13 mouse cellular contexts compared by ENCODE assay signal in the genomic region with DNA sequence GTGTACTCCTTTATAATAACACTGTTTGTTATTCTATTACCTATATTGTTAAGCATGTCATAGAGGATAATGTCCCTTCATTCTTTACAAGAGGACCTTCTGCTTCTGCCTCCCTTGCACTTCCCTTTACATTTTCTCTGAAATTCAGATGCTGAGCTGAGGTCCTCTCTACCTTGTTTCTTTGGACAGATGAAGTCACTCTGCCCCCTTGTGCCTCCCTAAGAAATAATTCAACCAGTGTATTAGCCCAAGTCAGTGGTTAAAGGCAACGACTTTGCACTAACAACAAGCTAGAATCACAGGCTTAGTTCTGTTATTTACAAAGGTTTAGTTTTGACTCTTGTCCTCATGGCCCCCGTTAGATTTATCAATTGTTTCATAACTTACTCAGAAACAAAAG.
A peak's percentile ranks its signal among the peaks of the same experiment; 100 is the strongest.
DNase-seq lines count a peak whose midpoint lies in the region; ATAC-seq and TF ChIP-seq lines count a peak whose summit lies in the region.
"Had no signal": no experiment of that assay in that cellular context is flagged by ENCODE, and none has a peak within 500 bp of the region (broad histone marks: within the 10 kb centered on the region; RNA-seq: fewer than 3 reads in every experiment).

No protein-coding gene starts in this region.

- peak; percentile 13 for TF ChIP-seq CTCF in E14TG2a.4 (conservative IDR thresholded peaks at IDR 0.05; ENCODE audit: low read length)
- no peak for TF ChIP-seq CTCF in kidney, adult 2 months (conservative IDR thresholded peaks at IDR 0.05; ENCODE audit: insufficient read depth, insufficient read length, low read depth, low read length)

- intact Hi-C loops in left cerebral cortex, postnatal 4 days (cut with DNase I): no loop called here

- H3K27ac ChIP-seq in kidney, adult 2 months (ENCODE audit: insufficient read depth, low read depth, low read length): no peak overlapping the region
- H3K27ac ChIP-seq: heart, embryonic 13.5 days; liver, embryonic 14.5 days; stomach, embryonic 15.5 days had no signal

- 30% methylated on average over 2 of the region's 2 CpGs for WGBS in kidney, adult 2 months

- peak; percentile 4 to 40 for DNase-seq in frontal cortex, postnatal 36 days (ENCODE audit: low spot score in 2 of 2)
- DNase-seq in frontal cortex, postnatal 25 days (ENCODE audit: low spot score in 2 of 2): no peak
- peak; percentile 3 for DNase-seq in embryo, embryonic 9.5 days (ENCODE audit: extremely low spot score)
- DNase-seq in left cerebral cortex, postnatal 4 days: peak; percentile 2
- DNase-seq in kidney, adult 2 months: no peak
- no peak for DNase-seq in gastrocnemius, adult 18-20 months (ENCODE audit: low spot score)
- DNase-seq: adrenal gland, postnatal 25 days; kidney, postnatal 14 days had no signal

- no peaks in the 10 kb centered on the region for H3K27me3 ChIP-seq in E14TG2a.4 (ENCODE audit: insufficient read depth, low read length)
- no peaks in the 10 kb centered on the region for H3K27me3 ChIP-seq in kidney, adult 2 months (replicated peaks; ENCODE audit: control insufficient read depth, insufficient read depth, low read length)
- H3K27me3 ChIP-seq: heart, embryonic 13.5 days; stomach, embryonic 15.5 days had no signal

- ATAC-seq in activated CD4-positive, CD25-positive, alpha-beta regulatory T cell, adult 4 months: no peak

- no peaks in the 10 kb centered on the region for H3K4me1 ChIP-seq in E14TG2a.4 (replicated peaks; ENCODE audit: low read depth, low read length)
- no peaks in the 10 kb centered on the region for H3K4me1 ChIP-seq in kidney, adult 2 months (ENCODE audit: control insufficient read depth, insufficient read depth, low read length)
- H3K4me1 ChIP-seq: heart, embryonic 13.5 days; stomach, embryonic 15.5 days had no signal

- H3K36me3 ChIP-seq in E14TG2a.4 (ENCODE audit: insufficient read depth, low read length): no peaks in the 10 kb centered on the region
- no peaks in the 10 kb centered on the region for H3K36me3 ChIP-seq in kidney, adult 2 months (ENCODE audit: control insufficient read depth, insufficient read depth, low read length)
- H3K36me3 ChIP-seq: heart, embryonic 13.5 days; stomach, embryonic 15.5 days had no signal

- H3K9me3 ChIP-seq in E14TG2a.4 (ENCODE audit: low read length): no peaks in the 10 kb centered on the region
- H3K9me3 ChIP-seq: heart, embryonic 13.5 days; stomach, embryonic 15.5 days had no signal

- H3K4me3 ChIP-seq in E14TG2a.4 (replicated peaks; ENCODE audit: low read length): no peak overlapping the region
- H3K4me3 ChIP-seq in kidney, adult 2 months (ENCODE audit: insufficient read depth, low read depth, low read length): no peak overlapping the region
- H3K4me3 ChIP-seq: heart, embryonic 13.5 days; stomach, embryonic 15.5 days had no signal

- no peak for TF ChIP-seq POLR2A in kidney, adult 2 months (IDR thresholded peaks at IDR 0.05; ENCODE audit: low read depth, low read length)

Comparison
In these comparisons a context has a peak if more than half of its experiments do, and no peak if none do; other contexts are left out.
1. DNase-seq: peak in frontal cortex, postnatal 36 days (2 of 2), embryo, embryonic 9.5 days (single experiment) and left cerebral cortex, postnatal 4 days (single experiment); none in frontal cortex, postnatal 25 days (0 of 2), kidney, adult 2 months (single experiment) and gastrocnemius, adult 18-20 months (single experiment).